Mouse (Mus musculus) cerebellum, adult 2 months (tissue): ENCODE results near the gene 2210407C18Rik.

Experiments used
- CTCF ChIP-seq: fragments of 200-500 bp; IDR thresholded peaks from 2 replicates; pipeline ENCODE4 v1.5.1; 2011; ENCODE audit warnings: low read depth, mild to moderate bottlenecking, control low read depth, low read length, moderate library complexity, borderline replicate concordance; ENCODE audit not compliant: insufficient read depth
- POLR2A ChIP-seq: fragments of 200-500 bp; IDR thresholded peaks from 2 replicates; pipeline ENCODE4 v1.6.1; 2011; ENCODE audit warnings: low read length, control low read depth, borderline replicate concordance; ENCODE audit not compliant: insufficient read depth

GRCm38 (mm10) chr11:58613359-58613758, 2.5 kb downstream of the 2210407C18Rik start:
- no peak for TF ChIP-seq CTCF
- TF ChIP-seq POLR2A, result no peak
